Mouse (Mus musculus): Measurements from ENCODE around the gene 6030458C11Rik. TPM values are rescaled to one million over a fixed set of nuclear protein-coding genes. Genes with fewer than 3 reads are reported as not detected.

Gene 6030458C11Rik
- total RNA-seq (2021), result 10 to 100 TPM; 17.9 to 18.2 TPM
- long read RNA-seq, experiment 1, transcript 6030458C11Rik-201 (9 exons, 3,966 nt), result major isoform, 37 of 40 reads
- long read RNA-seq, experiment 1, partial matches to known transcripts, result 1 of 40 reads
- long read RNA-seq, experiment 1, other reads (novel, unspliced or antisense), result 1 of 40 reads
- long read RNA-seq, experiment 2, transcript 6030458C11Rik-201 (9 exons, 3,966 nt), result major isoform, 35 of 41 reads
- long read RNA-seq, experiment 2, partial matches to known transcripts, result 2 of 41 reads
- long read RNA-seq, experiment 2, other reads (novel, unspliced or antisense), result 3 of 41 reads

DNA sequence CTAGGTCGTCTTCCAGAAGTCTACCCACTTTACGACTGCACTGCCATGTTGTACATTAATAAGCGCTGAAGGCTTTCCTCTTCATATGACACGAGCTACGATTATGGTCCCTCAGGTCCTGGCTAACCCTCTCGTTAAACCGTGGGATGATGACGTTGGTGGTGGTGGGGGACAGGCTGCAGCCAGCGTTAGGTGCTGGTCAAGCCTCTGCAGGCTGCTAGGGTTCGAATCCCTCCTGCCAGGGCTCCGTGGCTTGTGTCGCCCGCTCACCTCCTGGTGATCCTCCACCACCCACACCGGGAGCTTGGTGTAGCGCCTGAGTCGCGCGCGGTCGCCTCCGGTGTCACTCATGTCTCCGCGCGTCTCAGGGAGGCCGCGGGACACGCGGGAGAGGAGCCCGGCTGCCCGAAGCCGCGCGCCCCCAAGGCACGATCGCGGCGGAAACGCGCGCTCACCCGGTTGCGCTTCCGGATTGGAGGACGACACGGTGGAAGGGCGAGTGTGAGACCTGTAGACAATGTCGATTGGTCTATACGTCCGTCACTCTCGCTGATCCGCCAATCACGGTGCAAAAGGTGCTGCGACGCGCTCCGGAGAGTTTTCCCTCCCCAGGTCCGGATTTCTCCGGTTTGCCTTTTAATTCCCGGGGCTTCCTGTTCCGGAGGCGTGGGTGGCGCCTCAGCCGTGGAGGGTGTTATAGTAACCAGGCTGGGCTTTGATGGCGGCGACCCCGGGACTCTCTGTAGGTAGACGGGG, at the start of gene 6030458C11Rik, which contains the start of gene Drosha:
6030458C11Rik (minus strand) TSS at position 453 of the 756 bp plus-strand sequence.
Drosha (plus strand) TSS at position 619 of the 756 bp plus-strand sequence.
- peak; percentile 95 for DNase-seq

DNA sequence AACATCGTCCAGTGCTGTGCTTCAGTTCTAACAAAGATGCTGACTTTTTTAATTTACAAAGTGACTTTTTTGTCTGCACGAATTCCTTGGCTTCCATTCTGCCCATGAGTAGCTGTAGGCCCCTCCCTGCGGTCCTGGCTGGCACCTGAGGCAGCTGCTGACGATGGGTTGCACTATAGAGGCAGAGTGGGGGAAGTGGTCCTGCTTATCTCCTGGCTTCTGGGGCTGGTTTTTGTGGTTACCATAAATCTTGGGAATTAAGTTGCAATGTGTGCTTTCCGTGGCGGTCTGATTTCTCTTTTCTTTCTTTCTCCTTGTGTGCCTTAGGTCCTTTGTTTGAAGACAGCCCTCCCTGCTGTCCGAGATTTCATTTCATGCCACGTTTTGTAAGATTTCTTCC, 42.8 kb upstream of the 6030458C11Rik start:
- DNase-seq, result no peak

DNA sequence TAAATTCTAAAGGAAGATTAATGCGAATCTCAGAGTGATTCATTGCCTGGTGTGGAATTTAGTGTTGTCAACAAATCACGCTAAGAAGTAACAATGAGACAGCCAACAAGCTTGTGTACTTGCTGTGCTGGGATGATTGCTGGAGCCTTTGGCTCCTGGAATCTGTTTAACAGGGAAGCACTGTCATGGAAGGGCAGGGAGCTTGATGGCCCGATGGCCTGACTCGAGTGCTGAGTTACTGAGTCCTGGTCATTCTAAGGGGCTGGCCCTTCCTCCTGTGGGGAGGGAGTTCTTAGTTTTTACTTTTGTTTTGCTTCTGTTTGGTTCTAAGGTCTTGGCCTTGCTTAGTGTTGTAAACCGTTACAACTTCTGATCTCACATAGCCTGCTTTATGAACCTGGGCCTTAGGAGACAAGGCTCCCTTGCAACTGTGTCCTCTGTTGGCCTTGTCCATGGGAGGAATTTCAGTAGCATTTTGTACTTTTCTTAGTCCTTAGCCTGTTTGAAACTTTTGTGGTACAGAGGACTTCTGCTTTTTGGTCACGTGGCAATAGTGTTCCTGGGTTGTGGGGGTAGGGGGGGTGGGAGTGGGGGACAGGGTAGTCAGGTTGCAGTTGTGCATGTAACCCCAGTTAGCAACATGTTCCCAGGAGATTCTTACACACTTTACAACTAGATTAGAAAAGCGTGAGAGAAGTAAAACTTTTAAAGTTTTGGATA, 41.3 kb upstream of the 6030458C11Rik start:
- DNase-seq, result no peak

DNA sequence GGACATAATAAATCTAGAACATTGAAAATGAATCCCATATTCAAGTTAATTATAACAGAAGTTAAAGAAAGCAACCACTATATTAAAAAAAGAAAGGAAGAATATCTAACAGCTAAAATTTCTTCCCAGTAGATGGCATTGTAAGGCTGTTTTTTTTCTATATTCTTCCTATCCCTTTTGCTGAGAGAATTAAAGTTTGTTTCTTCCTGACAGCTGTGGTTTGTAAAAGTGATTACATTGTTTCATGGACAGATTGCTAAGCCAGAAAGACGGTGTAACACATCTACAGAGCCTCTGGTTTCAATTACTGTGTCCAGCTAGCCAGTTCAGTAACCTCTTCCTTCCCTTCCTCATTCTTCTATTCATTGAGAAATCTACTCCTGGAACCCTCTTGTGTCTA, 39.2 kb upstream of the 6030458C11Rik start:
- no peak for DNase-seq

DNA sequence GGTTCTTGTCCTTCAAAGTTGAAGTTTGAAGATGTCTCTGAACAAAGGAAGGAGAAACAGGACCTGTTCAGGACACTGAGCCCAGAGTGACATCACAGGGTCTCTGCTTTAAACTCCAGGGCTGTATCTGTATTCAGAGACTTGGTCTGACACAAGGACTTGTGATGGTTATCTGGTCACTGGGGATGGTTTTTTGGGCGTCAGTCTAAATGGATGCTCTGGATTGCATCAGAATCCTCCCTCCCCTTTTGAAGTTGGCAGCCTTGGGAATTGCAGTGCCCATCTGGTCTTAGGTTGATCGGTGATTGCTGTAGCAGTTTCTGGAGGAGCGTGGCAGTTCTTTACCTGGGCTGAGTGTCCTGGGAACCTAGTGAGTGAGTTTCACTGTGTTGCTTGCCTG, 37.6 kb upstream of the 6030458C11Rik start:
- no peak for DNase-seq

DNA sequence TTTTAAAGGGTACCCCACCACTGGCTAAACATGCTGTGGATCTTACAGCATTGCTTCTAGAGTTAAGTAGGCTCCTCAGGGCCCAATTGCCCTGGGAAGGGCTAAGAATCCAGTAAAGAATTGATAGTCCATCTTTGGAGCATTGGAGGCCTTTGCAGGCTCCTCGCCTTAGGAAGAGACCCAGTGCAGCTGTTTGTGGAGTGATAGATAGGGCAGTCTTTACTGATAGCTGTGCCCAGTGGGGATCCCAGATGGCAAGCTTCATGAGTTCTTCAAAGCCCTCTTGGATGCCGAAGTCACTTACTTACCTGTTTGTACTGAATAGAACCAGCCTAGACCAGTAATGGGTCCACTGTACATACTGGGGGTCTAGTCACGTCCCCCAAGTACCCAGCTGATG, 34.2 kb upstream of the 6030458C11Rik start:
- DNase-seq, result no peak

DNA sequence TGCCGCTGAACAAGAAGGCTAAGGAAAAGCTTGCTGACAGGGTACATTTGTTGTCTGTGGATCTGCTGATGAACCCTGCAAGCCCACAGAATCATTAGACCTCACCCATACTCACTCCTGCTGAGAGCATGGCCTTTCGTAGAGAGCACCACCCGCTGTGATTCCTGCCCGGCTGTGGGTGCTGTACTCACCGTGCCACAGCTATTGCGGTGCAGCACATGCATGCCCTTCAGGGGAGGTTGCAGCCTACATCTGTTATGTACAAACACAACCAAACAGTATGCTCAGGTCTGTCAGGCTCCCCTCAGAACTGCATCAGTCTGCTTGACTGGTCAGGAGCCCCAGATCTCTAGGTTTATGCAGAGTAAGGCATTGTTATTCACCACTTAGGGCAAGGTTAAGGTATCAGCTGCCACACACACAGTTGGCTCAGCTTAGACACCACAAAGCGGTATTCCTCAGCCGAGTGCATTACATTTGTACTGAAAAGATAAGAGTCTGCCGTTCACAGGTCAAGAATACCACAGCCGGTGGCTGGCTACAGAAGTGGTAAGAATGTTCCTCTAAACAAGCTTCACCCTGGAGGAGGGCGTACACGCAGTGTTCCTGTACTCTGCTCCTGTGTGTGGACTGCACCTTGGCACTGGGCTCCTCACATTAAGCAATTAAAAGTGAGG, 33.5 kb upstream of the 6030458C11Rik start:
- DNase-seq, result no peak

DNA sequence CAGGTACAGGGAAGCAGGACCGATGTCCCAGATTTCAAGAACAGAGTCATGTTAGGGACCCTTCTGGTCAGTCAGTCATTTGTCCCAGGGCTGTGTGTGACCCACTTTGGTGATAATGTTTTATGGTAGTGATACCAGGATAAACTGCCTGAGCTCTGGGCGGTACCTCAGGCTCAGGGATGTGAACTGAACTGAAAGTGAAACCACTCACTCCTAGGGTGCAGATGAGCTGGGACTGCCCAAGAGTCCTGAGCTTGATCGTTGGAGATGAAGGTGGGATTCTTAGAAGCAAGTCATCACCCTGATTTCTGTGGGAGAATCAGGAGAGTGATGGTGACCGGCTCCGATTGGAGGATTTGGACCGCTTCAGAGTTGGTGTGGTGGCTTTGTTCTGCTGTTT, 32.3 kb upstream of the 6030458C11Rik start:
- DNase-seq, result no peak

DNA sequence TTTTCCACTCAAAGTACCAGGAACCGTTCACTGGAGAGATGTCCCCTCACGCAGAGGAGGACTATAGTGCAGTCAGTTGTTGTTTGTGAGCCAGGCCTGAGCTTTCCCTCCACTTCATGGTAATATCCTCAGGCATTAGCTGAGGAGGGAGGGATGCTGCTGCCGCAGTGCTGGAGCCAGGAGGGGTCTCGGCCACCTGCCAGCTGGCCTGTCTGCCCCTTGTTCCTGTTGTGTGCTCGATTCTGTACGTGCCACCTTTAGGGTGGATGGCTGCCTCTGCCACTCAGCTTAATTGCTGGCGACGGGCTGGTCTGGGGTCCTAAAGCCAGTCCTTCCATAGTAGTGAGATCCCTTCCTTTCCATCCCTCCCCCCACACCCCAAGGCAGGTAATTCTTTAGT, 29.0 kb upstream of the 6030458C11Rik start:
- DNase-seq, result no peak

DNA sequence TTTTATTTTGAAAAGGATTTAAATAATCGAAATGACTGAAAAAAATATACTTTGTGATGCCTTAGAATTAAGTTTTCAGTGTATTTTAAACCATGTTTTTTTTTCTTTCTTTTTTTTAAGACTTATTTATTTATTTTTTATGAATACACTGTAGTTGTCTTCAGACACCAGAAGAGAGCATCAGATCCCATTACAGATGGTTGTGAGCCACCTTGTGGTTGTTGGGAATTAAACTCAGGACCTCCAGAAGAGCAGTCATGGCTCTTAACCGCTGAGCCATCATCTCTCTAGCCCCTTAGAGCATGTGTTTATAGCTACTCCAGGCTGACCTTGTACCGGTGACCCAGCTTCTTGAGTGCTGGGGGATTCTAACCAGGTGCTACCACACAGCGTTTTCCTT, 24.9 kb upstream of the 6030458C11Rik start:
- DNase-seq, result no peak

DNA sequence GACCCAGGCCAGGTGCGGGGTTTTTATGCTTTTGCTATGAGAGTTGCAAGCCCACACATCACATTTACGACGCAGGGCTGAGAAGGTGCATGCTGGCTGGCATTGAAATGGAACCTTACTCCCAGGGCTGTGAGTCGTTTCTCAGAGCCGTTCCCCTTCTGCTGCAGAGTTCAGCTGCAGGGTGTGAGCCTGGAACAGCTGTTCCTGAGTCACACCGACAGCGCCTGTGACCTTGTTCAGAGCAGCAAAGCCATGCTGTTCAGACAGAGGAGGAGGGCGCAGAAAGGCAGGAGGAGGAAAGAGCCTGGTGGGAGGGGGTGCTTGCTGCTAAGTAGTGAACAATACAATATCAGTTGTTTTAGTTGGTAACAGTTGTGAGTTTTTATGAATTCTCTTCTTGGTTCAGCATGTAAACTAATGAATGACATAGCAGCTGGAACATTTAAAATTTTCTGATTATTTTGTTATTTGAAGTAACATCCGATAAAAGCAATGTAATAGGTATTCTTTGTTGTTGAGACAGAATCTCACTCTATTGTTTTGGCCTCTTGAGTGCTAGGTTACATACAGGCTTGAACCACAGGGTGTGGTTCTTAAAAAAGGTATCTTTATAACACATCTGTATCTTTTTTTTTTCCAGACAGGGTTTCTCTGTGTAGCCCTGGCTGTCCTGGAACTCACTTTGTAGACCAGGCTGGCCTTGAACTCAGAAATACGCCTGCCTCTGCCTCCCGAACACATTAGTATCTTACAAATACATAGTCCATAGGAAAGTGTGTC, 23.9 kb upstream of the 6030458C11Rik start:
- DNase-seq, result no peak

DNA sequence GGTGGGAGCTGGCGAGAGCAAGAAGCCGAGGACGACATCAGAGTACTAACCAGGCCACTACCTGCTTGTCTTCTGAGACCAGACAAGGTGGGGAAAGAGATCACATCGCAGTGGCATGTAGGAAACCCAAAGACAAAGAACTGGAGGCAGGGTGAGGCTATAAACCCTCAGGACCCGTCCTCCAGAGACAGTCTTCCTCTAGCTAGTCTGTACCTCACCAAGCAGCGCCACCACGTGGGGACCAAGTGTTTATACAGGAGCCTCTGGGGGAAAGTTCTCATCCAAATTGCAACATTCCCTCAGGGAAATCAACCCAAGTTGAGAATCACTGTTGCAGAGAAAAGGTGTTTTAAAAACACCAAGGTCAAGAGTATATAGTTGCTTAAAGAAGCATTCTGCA, 18.4 kb upstream of the 6030458C11Rik start:
- no peak for DNase-seq

DNA sequence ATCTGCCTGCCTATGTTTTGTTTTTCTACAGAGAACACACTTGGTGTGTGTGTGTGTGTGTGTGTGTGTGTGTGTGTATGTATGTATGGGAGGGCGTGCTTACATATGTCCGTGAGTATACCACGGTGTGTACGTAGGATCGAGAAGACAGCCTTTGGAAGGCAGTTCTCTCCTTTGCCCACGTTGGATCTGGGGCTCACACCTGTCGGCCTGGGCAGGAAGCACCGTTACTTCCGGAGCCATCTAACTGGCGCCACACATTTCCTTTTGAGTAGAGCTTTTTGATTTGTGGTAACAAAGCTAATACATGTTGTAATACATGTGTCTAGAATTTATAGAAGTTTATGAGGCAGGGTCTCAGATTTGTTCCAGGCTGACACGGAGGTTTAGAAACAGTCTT, 16.3 kb upstream of the 6030458C11Rik start:
- no peak for DNase-seq

DNA sequence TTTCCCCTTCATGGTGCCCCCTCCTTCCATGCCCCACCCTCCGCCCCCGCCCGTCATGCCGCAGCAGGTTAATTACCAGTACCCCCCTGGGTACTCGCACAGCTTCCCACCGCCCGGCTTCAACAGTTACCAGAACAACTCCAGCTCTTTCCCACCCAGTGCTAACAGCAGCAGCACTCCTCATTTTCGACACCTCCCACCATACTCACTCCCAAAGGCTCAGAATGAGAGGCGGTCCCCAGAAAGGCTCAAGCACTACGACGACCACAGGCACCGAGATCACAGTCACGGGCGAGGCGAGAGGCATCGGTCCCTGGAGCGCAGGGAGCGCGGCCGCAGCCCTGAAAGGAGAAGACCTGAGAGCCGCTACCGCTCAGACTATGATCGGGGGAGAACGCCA, 9.8 kb upstream of the 6030458C11Rik start:
- DNase-seq, result no peak

DNA sequence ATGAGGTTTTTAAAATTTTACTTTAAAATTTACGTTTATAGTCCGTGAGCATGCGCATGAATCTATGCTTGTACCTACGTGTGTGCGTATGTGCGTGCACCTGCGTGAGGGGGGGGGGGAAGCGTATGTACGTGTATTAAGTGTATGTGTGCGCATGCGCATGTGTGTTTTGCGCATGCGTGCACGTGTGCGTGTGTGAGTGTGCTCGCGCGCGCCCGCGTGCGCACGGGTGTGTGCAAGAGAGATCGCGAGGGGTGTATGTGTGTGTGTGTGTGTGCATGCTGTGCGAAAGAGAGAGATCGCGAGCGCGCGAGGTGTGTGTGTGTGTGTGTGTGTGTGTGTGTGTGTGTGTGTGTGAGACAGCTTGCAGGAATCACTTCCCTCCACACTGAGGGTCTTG, 8.9 kb upstream of the 6030458C11Rik start:
- no peak for DNase-seq

DNA sequence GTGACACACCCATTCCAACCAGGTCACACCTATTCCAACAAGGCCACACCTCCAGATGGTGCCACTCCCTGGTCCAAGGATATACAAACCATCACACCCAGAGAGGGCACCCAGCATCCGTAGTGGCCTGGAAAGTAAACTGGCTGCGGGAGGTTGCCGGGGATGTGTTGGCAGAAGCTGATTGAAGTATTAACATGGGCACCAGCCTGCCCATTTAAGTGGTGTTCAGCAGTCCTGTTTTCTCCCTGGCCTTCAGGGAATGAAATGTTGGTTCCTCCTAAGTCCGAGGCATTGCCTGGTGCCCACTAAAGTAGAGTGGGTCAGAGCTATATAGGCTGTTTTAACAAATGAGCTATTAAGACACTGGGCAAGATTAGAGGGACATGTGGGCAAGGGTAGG, 8.2 kb upstream of the 6030458C11Rik start:
- no peak for DNase-seq

DNA sequence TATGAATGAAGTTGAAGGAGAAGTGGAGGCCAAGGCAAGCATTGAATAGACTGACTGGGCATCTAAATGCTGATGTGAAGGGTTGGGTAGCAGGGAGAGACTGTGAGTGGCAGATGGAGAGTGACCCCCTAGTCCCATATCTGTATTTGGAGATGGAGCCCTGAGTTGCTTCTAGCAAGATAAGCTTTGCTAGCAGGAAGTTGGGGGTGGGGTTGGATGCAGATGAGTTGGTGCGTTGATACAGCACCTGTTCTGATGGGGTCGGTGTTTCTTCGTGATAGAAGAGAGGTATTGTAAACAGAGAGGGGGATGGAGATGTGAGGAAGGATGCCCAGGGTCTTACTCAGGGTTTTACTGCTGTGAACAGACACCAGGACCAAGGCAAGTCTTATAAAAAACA, 5.4 kb upstream of the 6030458C11Rik start:
- no peak for DNase-seq

DNA sequence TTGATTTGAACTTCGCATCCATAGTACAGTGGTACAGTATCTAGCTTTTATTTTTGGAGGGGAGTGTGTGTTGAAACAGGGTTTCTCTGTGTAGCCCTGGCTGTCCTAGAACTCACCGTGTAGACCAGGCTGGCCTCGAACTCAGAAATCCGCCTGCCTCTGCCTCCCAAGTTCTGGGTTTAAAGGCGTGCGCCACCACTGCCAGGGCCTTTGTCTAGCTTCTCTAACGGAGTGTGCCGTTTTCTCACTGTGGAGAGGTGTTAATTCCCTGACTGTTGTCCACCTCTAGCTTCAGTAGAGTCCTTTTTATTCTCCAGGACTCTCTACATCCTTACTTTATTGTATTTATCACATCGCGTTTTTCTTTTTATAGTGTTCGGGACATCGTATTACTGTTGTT, 959 bp upstream of the 6030458C11Rik start:
- DNase-seq, result no peak

DNA sequence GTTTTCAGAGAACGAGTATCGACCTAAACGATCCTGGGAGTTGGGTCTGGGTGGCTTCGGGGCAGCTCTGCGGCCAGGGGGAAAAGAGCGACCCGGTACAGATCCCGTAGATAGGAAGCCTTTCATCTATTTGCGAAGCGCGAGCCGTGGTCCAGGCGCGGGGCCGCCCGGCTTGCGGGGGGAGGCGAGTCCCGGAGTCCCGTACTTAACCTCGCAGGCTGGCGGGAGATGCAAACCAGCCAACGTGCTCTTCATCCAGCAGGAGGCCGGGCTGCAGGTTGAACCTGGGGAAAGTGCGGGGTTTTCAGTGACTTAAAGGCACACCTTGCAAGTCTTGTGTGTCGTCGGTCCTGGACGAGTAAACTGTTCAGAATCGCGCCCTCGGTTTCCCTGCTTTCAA, 516 bp upstream of the 6030458C11Rik start:
- no peak for DNase-seq

DNA sequence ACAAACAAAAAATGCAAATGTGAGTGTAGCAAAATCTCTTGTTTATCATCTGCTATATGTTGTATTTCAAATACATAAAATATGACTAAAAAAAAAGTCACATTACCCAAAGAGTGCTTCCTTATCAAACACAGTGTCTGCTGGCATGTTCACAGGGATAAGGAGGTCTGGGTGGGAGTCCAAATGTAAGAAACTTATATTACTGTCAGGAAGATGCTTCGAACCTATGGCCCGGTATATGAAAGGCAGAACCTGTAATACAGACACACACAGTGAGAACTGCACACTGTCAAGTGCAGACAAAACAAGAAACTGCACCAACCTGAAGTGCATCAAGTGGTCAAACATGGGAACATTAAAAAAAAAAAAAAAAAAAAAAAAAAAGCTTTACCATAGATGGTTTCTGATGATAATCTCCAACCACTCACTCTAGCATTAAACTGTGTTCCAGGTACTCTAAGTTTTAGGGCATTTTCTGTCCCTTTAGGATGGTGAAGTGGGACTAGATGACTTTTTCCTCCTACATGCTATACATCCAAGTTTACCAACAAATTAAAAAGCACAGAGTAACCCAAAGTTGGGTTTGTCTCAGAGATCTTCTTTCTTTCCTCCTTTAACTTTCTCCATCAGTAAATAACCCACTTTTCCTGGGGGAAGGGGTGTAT, 862 bp downstream of the 6030458C11Rik start:
- no peak for DNase-seq
